10 mouse cellular contexts compared by ENCODE assay signal in genomic region chr5:135363540-135363939, GRCm38 (mm10). TPM values are rescaled to one million over a fixed set of nuclear protein-coding genes. Genes with fewer than 3 reads are reported as not detected.
DNase-seq lines count a peak whose midpoint lies in the region; ATAC-seq and TF ChIP-seq lines count a peak whose summit lies in the region.
"Had no signal": no experiment of that assay in that cellular context is flagged by ENCODE, and none has a peak within 500 bp of the region (broad histone marks: within the 10 kb centered on the region; RNA-seq: fewer than 3 reads in every experiment).

No protein-coding gene starts in this region.

- H3K4me2 ChIP-seq in liver, embryonic 12.5 days, result no peak overlapping the region

- H3K9ac ChIP-seq in liver, embryonic 12.5 days, result no peak overlapping the region

- H3K27me3 ChIP-seq in liver, embryonic 12.5 days (replicated peaks), result peaks cover 20% of the 10 kb centered on the region; the same call in 1 of the 2 replicates
- peaks cover 38% of the 10 kb centered on the region for H3K27me3 ChIP-seq in megakaryocyte, embryonic 14.5 days (replicated peaks)

- H3K4me1 ChIP-seq in liver, embryonic 12.5 days, result peaks cover 1% of the 10 kb centered on the region; the same call in 1 of the 2 replicates
- H3K4me1 ChIP-seq in embryonic fibroblast, embryonic 13.5 days (ENCODE audit: control insufficient read depth, insufficient read depth, low read length), result no peaks in the 10 kb centered on the region
- H3K4me1 ChIP-seq in megakaryocyte, embryonic 14.5 days, result peaks cover 36% of the 10 kb centered on the region

- peak; percentile 27 for DNase-seq in adrenal gland, adult 2 months
- DNase-seq in adrenal gland, adult 8-10 months, result no peak
- peak; percentile 30 for DNase-seq in liver
- no peak for DNase-seq in yolk sac, embryonic 10.5 days (ENCODE audit: low spot score)

- no peak for ATAC-seq in liver, embryonic 12.5 days
- ATAC-seq in erythroblast, adult 5-6 weeks (replicated peaks; ENCODE audit: low FRiP score, poor library complexity, severe bottlenecking), result no peak

- WGBS in liver, embryonic 12.5 days (ENCODE audit: insufficient replicate concordance), result 32% methylated on average over 12 of the region's 12 CpGs

- peak; percentile 53; the same call in 1 of the 2 replicates for TF ChIP-seq CTCF in embryonic fibroblast, embryonic 13.5 days (IDR thresholded peaks at IDR 0.05; ENCODE audit: borderline replicate concordance, insufficient read depth, low read length)

- no peaks in the 10 kb centered on the region for H3K36me3 ChIP-seq in liver, embryonic 12.5 days
- H3K36me3 ChIP-seq in megakaryocyte, embryonic 14.5 days (replicated peaks; ENCODE audit: low read length), result no peaks in the 10 kb centered on the region

- H3K27ac ChIP-seq in liver, embryonic 12.5 days, result no peak overlapping the region
- no peak overlapping the region for H3K27ac ChIP-seq in embryonic fibroblast, embryonic 13.5 days (ENCODE audit: insufficient read depth, low read length)

- no peak for TF ChIP-seq POLR2A in embryonic fibroblast, embryonic 13.5 days (IDR thresholded peaks at IDR 0.05; ENCODE audit: low read depth, low read length)

- no peak overlapping the region for H3K4me3 ChIP-seq in liver, embryonic 12.5 days
- H3K4me3 ChIP-seq in embryonic fibroblast, embryonic 13.5 days (ENCODE audit: insufficient read depth, low read length), result no peak overlapping the region
- H3K4me3 ChIP-seq in megakaryocyte, embryonic 14.5 days (replicated peaks), result peak overlapping the region; percentile 24

- H3K9me3 ChIP-seq in liver, embryonic 12.5 days (replicated peaks), result no peaks in the 10 kb centered on the region
- no peaks in the 10 kb centered on the region for H3K9me3 ChIP-seq in megakaryocyte, embryonic 14.5 days

RNA-seq across cellular contexts. Expression of gene Nsun5, which starts 6.2 kb away (rescaled TPM):
- 10 to 100 TPM; 16.8 to 23.0 TPM for total RNA-seq in adrenal gland, adult 2 months (2021)
- polyA plus RNA-seq in adrenal gland, adult 2 months (2012; rRNA removed), result 34.1 and 35.0 TPM in 2 replicates
- 10 to 100 TPM; 21.9 to 25.0 (median 22.9) TPM for total RNA-seq in adrenal gland, adult 8-10 months (2022)
- polyA plus RNA-seq in liver, embryonic 12.5 days (2016; fragmentation: Nextera tagmentation; extraction: Ambion mirVana), result 30.9 and 33.6 TPM in 2 replicates
- polyA plus RNA-seq in embryonic fibroblast, embryonic 13.5 days (2011; ENCODE audit: insufficient read length, low read depth, missing spikeins), result 9.6 and 14.0 TPM in 2 replicates
- 6.4 and 14.7 TPM in 2 replicates for polyA plus RNA-seq in megakaryocyte, embryonic 14.5 days (2012; ENCODE audit: insufficient read depth, low replicate concordance)
- 0.77 and 4.6 TPM in 2 replicates for total RNA-seq in erythroblast, adult 5-6 weeks (2015; ENCODE audit: low replicate concordance)
- 1.7 and 3.2 TPM in 2 replicates for total RNA-seq in erythroblast, adult 5-6 weeks (2017; ENCODE audit: low replicate concordance)

RNA-seq across cellular contexts. Expression of gene Trim50, which starts 10.4 kb away (rescaled TPM):
- not detected for total RNA-seq in adrenal gland, adult 2 months (2021)
- polyA plus RNA-seq in adrenal gland, adult 2 months (2012; rRNA removed), result 0.09 TPM in 1 of 2 replicates, not detected in the other
- total RNA-seq in adrenal gland, adult 8-10 months (2022), result not detected
- not detected in 2 replicates for polyA plus RNA-seq in liver, embryonic 12.5 days (2016; fragmentation: Nextera tagmentation; extraction: Ambion mirVana)
- not detected in 2 replicates for polyA plus RNA-seq in embryonic fibroblast, embryonic 13.5 days (2011; ENCODE audit: insufficient read length, low read depth, missing spikeins)
- not detected in 2 replicates for polyA plus RNA-seq in megakaryocyte, embryonic 14.5 days (2012; ENCODE audit: insufficient read depth, low replicate concordance)
- total RNA-seq in erythroblast, adult 5-6 weeks (2015; ENCODE audit: low replicate concordance), result not detected in 2 replicates
- total RNA-seq in erythroblast, adult 5-6 weeks (2017; ENCODE audit: low replicate concordance), result not detected in 2 replicates
- total RNA-seq: neutrophil, adult 5-6 weeks had no signal
- polyA plus RNA-seq: gonadal fat pad, adult 2 months had no signal

RNA-seq across cellular contexts. Expression of gene Fkbp6, which starts 13.7 kb away (rescaled TPM):
- total RNA-seq in adrenal gland, adult 2 months (2021), result not detected
- 0.08 TPM in 1 of 2 replicates, not detected in the other for polyA plus RNA-seq in adrenal gland, adult 2 months (2012; rRNA removed)
- under 1 TPM in 2 of 4 experiments, not detected in 2; 0.21 to 0.52 TPM for total RNA-seq in adrenal gland, adult 8-10 months (2022)
- 0.13 and 0.26 TPM in 2 replicates for polyA plus RNA-seq in liver, embryonic 12.5 days (2016; fragmentation: Nextera tagmentation; extraction: Ambion mirVana)
- not detected in 2 replicates for polyA plus RNA-seq in embryonic fibroblast, embryonic 13.5 days (2011; ENCODE audit: insufficient read length, low read depth, missing spikeins)
- polyA plus RNA-seq in megakaryocyte, embryonic 14.5 days (2012; ENCODE audit: insufficient read depth, low replicate concordance), result not detected in 2 replicates
- total RNA-seq in erythroblast, adult 5-6 weeks (2015; ENCODE audit: low replicate concordance), result not detected in 2 replicates
- total RNA-seq in erythroblast, adult 5-6 weeks (2017; ENCODE audit: low replicate concordance), result not detected in 2 replicates
- total RNA-seq: neutrophil, adult 5-6 weeks had no signal
- polyA plus RNA-seq: gonadal fat pad, adult 2 months had no signal

RNA-seq across cellular contexts. Expression of gene Pom121, which starts 30.8 kb away (rescaled TPM):
- total RNA-seq in adrenal gland, adult 2 months (2021), result 10 to 100 TPM; 18.7 to 23.3 TPM
- 32.7 and 36.3 TPM in 2 replicates for polyA plus RNA-seq in adrenal gland, adult 2 months (2012; rRNA removed)
- total RNA-seq in adrenal gland, adult 8-10 months (2022), result 10 to 100 TPM; 17.2 to 24.1 (median 22.5) TPM
- polyA plus RNA-seq in liver, embryonic 12.5 days (2016; fragmentation: Nextera tagmentation; extraction: Ambion mirVana), result 12.2 and 13.8 TPM in 2 replicates
- polyA plus RNA-seq in embryonic fibroblast, embryonic 13.5 days (2011; ENCODE audit: insufficient read length, low read depth, missing spikeins), result 22.3 and 24.4 TPM in 2 replicates
- 36.0 and 90.7 TPM in 2 replicates for polyA plus RNA-seq in megakaryocyte, embryonic 14.5 days (2012; ENCODE audit: insufficient read depth, low replicate concordance)
- 13.8 and 21.3 TPM in 2 replicates for total RNA-seq in erythroblast, adult 5-6 weeks (2015; ENCODE audit: low replicate concordance)
- 2.8 and 4.3 TPM in 2 replicates for total RNA-seq in erythroblast, adult 5-6 weeks (2017; ENCODE audit: low replicate concordance)

Comparison
In these comparisons a context has a peak if more than half of its experiments do, and no peak if none do; other contexts are left out.
1. DNase-seq: peak in adrenal gland, adult 2 months (single experiment) and liver (single experiment); none in adrenal gland, adult 8-10 months (single experiment) and yolk sac, embryonic 10.5 days (single experiment).